Mouse (Mus musculus) activated CD4-positive, CD25-positive, alpha-beta regulatory T cell, adult 4 months (primary cell): ENCODE measurements around the gene Msrb3. TPM values are rescaled to one million over a fixed set of nuclear protein-coding genes. Genes with fewer than 3 reads are reported as not detected.

Source experiments
- ATAC-seq: one replicate; pipeline ENCODE4 v1.8.0; 2017
- polyA plus RNA-seq, 2 experiments: library from polyadenylated mRNA; unstranded; fragments of 100-300 nt; shearing (Covaris generic); gene quantifications; one replicate each; pipeline ENCODE4 v1.2.1; 2017

Msrb3 gene
- polyA plus RNA-seq, 2 experiments from 2014 or later: 0.38 to 0.66 TPM

DNA sequence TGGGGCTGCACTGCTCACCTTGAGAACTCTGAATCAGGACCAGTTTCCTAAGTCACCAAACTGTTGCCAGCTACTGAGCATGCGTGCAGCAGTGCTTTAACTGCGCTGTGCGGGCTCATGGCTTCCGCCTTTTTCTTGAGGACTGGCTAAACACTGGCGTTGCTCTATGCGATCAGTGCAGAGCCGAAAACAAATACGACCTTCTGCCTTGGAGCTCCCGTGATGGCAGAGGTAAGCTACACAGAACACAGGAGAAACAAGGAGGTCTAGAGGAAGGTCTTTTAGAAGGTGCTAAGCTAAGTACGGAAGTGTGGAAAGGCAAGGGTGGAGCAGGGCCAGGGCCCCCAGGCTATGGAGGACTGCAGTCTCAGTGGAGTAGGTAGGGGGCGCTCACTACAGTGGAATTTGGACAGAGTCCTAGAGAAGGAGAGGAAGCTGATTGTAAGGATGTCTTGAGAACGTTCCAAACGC is 41.3 kb downstream of the Msrb3 start:
- peak; percentile 88 for ATAC-seq

DNA sequence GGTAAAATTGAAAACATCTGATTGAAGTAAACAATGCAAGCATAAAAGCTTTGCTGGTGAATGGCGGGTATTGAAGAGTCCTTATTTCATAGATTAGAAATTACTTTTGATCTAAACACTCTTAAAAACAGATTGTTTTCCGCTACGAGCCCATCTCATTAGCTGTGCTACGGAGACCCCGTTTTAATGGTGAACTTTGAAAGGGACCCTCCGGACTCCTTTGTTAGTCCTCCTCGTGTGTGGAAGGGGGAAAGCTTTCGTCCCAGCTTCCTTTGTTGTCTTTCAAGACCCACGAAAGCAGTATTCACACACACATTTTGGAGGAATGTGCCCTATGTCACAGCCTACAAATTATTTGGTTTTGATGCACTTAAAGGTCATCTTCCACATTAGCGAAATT is 44.6 kb downstream of the Msrb3 start:
- no peak for ATAC-seq

DNA sequence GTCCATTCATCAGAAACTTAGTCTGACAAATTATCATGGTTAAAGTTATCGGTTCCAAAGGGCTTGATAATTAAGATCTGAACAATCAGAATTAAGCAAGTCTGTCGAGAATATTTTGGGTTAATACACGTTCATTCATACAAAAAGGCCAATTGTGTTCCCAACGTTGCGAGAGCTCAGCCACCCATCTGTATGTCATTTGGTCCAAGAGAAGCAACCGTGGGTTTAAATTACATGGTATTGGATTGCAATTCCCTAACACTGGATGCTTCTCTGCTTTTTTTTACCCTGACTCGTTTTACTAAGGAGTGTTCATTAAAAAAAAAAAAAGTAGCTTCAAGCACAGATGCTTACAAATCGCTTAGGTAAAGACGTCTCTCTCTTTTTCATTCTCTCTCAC is 45.1 kb downstream of the Msrb3 start:
- ATAC-seq: no peak

DNA sequence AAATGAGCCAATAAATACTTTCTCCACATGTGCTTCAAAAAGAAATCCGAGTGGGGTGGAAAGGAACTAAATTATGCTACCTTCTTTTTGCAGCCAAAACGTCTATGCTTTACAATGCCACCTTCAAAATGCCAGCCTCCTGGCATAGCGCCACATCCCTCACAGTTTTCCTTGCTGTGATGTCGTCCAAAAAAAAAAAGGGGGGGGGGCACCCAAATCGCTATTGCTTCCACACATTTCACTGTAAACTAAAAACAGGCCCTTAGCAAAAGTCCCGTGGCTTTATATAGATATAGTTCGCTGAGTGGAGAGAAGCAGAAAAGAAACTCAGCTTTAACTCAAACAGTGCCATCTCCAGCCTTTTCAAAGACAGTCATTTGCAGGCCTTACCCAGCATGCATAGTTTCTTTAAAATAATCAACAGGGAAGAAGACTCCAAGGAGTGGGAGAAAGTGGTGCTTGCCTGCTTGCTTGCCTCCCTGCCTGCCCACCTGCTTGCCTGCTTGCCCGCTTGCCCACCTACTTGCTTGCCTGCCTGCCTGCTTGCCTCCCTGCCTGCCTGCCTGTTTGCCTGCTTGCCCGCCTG is 47.6 kb downstream of the Msrb3 start:
- ATAC-seq: no peak

DNA sequence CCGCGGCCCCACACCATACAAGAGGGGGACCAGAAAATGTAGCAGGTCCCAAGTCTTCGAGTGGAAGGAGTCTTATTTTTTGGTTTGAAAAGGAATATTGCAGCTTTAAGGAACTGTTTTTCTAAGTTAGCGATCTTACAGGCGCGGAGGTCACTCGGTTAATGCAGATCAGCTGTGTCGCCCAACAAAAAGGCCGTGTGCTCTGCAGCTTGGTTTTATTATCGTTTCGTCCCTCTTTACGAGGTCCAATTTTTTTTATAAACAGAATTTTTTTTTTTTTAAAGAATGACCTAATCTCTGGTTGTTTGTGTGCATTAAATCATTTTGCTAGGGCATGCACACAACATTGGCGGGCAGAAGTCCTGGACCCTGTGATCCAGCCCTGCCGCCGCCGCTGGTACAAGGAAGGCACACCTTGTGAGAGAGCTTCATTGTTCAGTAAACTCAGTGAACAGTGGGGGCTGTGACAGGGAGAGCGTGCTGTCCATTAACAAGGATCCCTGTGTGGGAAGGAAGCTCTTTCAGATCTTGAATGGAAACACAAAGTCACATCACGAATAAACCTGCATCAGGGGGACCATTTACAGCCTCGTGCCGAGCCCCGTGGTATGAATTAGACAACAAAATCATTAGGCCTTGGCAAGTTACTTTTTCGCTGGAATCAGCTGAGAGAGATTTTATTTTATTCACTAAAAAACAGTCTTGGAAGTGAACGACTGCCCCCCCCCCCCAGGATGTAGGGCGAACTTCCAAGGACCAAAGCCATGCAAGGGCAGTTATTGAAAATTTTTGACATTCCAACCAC is 48.3 kb downstream of the Msrb3 start:
- no peak for ATAC-seq

DNA sequence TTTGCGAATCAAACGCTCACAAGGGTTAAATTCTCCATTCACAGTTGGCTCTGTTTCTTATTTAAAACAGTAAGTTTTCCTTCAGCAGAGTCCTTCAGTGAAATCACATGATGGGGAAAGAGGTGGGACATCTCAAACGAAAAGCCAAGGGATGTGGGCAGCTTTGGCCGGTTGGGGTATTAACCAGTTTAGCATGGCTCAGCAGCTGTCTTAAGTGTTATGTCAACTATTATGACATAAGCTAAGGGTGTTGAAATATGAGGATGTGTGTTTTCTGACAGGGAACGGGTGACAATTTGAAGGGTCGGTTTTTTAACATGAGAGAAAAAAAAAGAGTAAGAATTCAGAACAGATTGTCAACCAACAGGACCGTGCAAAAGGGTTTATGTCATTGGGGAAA is 50.2 kb downstream of the Msrb3 start:
- ATAC-seq: no peak

DNA sequence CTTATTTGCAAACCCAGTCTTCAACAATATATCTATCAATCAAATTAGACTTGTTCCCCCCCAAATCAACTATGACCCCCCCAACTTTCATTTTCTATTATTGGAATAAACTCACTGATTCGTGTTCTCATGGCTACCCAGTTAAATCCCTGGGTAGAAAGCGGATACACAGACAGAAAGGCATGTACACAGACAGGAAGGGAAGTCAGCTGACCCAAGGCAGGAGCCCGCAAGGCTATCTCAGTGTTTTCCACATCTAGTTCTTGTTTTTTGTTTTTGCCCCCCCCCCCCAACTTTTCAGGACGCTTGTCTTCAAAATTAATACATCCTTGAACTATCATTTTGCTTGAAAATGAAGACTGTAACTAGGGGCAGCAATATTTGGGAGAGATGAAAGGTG is 51.1 kb downstream of the Msrb3 start:
- ATAC-seq: no peak

DNA sequence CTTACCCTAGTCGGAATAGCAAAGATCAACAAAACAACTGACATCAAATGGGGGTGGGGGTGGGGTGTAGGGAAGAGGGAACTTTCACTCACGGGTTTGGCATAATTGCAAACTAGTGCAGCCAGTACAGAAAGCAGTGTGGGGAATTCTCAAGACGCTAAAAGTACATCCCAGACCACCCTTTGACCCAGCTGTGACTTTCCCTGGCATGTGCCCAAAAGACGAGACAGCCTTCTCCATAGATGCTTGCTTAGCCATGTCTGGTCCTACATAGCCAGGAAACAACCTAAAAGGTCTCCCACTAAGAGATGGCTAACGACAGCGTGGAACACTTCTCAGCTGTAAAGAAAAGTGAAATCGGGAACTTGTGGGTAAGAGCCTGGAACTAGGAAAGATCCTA is 58.9 kb downstream of the Msrb3 start:
- no peak for ATAC-seq

DNA sequence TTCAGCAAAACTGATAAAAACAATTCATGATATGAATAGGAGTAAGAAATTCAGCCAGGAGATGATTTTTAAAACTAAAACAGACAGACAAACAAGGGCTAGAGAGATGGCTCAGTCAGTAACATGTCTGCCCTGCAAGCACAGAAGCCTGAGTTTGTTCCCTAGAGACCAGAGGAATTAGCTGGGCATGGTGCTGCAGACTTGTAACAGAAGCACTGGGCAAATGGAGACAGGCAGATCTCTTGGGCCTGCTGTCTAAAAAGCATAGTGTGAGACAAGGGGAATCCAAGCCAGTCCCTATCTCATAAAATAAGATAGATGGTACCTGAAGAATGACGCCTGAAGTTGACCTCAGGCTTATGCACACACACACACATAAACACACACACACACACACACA is 64.4 kb downstream of the Msrb3 start:
- no peak for ATAC-seq

DNA sequence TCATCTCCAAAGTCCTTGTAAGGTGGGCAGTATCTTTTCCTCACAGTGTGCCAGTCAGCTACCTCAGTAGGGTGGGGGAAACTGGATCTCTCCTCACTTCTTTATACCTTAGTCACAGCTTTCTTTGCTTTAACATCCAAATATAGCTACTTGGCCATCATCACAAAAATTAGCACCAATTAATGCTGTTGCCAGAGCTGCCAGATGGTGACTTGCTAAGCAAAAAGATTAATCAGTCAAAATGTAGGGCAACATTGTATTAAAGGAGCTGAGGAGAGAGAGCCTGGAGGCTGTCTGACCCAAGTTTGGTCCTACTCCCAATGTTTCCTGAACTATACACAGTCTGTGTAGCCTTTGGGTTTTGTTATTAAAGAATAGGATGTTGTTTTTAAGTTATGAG is 65.1 kb downstream of the Msrb3 start:
- ATAC-seq: no peak

DNA sequence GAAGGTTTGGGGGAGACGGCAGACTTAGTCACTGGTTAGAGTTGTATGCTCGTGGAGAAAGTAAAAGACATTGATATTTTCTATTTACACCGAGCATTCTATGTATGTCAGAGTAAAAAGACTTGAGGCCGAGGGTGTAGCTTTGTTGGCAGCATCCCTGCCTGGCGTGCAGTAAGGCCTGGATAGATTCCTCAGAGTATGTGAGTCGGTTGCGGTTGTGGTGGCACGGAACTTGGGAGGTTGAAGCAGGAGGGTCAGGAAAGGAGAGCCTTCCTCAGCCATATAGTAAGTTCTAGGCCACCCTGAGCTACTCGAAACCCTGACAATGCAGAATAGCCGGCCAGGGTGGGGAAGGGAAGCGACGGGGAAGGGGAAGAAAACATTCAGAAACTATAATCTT is 71.1 kb downstream of the Msrb3 start:
- ATAC-seq: no peak

DNA sequence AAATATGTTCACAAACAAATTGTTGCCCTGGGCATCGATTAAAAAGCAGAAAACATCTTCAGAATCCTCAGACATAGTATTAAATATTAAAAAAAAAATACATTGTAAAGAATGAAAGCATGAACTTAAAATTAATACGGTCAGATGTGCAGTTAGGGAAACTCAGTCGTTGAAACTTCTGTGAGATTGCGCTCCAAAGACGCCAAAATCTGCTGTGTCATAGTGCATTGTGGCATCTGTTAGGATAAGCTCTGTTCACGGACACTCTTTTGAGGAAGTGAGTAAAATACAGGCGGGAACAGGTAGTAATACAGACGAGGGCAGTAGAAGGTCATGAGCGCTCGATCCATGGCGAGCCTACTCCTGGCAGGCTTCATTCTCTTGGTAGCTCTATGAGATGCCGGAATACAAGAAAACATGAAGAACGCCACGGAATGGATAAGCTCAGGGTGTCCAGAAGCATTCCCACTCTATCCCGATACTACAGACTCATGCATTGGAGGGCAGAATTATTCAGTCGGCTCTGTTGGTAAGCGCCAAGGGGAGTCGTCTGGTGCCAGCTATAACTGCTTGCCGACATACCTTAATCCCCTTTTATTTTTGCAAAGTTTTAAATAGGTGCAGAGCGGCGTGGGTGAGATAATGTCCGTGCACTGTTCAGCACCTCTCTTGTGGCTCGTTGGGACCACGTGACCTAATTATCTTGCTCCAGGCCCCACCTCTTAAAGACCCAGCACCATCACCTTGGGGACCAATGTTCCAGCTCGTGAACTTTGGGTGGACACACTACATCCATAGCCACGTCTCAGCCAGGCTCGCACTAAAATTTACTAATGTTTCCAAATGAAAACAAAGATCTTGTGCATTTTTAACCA is 71.9 kb downstream of the Msrb3 start:
- ATAC-seq: no peak

DNA sequence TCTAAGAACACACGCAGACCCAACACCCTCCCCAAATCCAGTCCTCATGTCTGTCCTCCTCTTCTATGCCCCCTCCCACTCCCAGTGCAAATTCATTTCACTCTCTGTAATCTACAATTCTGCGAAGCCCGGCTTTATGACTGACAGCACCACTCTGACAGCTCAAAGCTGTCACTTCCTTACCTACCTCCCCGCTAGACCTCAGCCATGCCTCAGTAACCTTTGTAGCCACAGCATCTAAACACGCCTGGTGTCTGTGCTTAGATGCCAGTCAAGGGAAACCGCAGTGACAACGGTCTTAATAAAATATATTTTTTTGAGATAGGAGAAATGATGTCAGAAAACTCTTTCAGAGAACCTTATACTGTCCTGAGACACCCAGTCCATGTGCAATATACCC is 72.5 kb downstream of the Msrb3 start:
- ATAC-seq: no peak

DNA sequence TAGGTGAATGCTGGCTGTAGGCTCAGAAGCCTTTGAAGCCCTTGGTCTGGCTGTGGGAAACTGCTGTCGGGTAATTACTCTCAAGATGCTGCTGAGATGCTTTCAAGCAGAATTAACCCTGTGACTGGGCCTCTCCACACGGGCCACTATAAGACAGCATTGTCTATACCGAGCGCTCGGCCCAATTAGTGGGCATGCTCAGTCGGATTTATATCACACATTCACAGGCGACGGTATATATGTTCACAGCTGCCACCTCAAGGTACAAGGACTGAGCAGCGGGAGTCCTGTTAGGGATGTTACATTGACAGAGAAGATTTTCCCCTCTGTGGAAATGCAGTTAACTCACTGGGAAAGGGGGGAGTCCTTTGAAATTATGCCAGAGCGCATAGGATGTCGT is 73.3 kb downstream of the Msrb3 start:
- no peak for ATAC-seq

DNA sequence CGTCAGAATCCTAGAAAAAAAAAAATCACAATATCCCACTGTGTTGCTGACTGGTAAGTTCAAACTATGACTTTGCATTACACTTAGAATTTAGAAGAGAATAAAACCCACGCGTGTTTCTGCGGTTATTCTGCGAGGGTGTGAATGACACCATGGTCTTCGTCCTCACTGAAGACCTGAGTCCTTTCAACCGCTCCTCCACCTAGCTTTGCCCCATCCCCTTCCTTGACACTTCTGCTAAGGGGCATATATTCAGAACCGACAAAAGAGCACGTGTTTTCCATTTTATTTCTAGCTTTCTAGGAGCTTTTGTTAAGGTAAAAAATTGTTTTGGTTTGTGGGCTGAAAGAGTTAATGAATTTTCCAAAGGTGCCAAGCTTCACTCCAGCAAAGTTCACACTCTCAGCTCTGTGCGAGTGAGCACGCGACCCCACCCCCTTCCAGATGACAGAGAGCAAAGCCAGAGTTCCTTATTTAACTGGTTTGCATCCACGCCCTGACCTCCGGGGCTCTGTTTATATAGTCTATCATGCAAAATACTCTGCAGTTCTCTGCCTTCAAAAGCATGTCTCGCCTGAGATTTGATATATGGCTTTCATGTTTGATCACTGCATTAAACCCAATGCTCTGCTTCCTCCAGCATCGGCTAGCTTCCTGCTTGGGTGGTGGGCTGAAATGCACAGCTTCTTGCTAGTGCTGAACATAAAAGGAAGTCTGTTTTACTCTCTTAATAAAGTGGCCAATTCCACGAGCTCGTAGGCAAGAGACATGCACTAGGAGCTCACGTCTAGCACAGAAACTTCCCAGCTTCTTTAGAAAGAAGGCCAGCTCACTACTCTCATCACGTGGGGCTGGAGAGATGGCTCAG is 77.2 kb downstream of the Msrb3 start:
- no peak for ATAC-seq

DNA sequence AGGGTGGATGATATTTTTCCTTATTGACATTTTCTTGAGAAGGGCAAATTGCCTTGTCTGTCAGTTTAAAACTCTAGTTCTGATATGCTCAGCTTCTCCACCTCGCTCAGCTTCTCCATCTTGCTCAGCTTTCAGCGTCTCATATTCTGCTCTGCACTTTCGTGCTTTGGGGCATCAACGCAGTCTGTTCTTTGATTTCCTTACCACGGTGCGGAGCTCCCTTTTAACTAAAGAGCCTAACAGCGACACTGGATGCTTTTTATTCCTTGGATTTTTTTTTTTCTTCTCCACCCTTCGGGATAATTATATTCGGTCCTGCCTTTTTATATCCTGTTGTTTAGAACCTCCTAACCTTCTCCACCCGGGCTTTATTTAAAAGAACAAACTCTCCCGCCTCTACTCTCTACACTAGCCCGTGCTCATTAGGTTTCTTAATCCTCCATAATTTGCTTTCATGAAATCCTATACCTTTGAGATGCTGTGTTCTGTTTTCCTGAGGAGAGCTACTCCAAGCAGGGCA is 78.1 kb downstream of the Msrb3 start:
- ATAC-seq: no peak

DNA sequence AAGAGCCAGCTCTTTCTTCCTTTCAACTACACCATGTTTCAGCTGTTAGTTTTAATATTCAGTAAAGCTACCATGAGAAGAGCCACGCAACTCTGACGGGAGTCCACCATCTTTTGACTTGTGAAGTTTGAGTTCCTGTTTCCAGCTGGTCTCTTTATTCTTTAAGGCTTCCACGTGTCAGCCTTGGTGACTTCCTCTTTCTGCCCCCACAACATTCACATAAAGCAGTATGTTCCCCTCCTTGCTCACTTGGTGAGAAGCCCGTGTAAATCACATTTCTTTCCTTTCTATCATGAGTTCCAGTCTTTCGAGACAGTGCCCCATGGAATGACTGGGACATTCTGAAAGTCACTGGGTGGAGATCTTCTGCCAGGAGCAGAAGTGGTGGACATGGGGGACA is 83.6 kb downstream of the Msrb3 start:
- no peak for ATAC-seq

DNA sequence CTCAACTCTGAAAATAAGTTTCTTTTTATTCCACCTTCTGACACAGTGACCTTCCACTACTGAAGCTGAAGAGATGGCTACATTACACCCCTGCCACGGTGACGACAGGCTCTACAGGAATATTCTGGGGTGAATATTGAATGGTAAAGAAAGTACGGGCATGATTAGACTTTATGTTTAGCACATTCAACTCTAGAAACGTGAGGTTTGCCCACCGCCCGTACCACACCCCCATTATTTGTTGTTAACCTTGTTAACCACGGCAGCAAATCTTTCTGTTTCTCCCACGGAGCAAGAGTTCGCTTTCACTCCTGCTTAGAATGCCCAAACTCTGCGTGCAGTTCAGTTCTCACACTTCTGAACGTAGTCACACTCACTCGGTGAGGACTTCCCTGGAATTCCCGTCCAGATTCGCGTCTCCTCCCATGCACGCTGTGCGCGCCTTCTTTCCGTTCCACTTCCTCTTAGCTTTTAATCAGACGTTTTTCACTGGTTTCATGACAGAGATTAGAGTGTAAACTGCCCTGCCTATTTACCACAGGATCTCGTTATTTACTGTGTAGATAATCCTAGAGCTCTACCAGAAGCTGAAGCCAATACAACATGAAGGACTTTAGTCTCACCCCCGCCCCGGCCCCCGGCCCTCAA is 87.0 kb downstream of the Msrb3 start:
- no peak for ATAC-seq

DNA sequence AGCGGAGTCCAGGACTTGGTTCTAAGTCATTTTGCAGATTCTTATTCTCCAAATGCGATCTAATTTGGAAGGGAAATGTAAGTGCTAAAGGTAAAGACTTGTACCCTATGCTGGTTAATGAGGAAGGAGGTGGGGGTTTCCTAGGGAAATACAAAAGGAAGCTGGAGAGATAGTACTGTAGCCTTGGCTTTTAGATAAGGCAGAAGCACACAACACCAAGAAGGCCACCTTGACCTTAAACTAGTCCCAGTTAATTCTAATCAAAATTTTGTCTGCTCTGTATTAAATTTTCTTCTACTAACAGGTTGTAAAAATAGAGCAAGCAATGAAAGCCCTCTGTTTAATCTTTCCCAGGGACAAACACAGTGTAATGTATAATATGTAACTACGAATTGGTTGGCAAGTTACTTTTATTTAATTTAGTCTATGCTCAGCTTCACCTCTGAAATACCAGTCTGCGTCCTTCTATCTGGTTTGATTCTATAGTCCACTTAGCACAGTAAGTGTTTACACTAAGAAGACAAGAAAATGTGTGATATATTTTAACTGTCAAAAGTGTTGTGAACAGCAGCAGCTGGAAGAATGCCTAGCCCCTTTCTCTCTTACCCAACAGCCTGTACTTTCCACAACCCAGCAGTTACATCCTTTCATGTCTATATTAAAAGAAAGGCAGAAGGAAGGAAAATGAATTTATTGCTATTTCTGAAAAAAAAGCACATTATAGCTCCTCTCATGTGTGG is 87.9 kb downstream of the Msrb3 start:
- no peak for ATAC-seq

DNA sequence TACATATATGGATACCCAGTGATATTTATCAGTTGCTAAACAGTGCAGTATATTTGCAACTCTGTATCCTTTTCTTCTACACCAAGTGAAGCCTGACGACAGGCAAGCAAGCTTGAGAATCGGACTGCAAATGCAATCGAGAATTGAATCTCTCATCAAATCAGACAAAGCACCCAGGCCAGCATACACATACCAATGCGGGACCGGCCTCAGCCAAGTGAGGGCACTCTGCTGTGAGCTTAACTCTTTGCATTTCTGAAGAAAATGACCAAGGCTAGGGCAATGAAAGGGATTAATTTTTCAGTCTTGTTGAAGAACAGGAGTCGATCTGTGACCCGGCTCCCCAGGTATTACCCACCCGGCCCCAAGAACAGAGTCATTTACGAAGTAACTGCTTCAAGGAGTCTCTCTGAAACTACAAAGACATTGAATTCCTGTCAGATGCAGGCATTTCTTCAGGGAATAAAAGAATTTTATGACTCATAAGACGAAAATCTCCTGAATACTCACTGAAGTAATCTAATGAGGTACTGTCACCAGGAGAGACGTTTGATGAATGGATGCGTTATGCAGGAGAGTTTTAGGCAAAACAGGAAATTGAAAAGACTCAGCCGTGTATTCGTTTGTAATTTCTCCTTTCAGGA is 88.7 kb downstream of the Msrb3 start:
- ATAC-seq: no peak

DNA sequence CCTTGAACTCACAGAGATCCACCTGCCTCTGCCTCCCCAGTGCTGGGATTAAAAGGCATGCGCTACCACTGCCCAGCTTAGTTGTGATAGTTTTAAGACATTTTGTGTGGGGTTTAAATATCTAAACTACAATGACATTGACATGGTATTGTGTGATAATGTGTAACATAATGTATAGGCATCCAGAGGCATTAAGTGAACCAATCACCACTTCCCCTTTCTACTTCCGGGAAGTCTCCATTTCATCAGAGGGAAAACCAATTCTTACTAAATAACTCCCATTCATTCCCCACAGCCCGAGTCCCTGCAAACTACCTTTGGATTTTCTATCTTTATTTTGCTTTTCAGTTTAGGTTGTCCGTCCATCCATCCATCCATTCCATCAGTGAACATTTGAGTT is 90.7 kb downstream of the Msrb3 start:
- no peak for ATAC-seq
